Mouse (Mus musculus) cerebellum, adult 9-10 months (tissue): ENCODE measurements around the gene Serpina3b.

Source experiments
- DNase-seq: peaks from one replicate; pipeline ENCODE4 v3.0.0; 2022

Serpina3b gene

DNA sequence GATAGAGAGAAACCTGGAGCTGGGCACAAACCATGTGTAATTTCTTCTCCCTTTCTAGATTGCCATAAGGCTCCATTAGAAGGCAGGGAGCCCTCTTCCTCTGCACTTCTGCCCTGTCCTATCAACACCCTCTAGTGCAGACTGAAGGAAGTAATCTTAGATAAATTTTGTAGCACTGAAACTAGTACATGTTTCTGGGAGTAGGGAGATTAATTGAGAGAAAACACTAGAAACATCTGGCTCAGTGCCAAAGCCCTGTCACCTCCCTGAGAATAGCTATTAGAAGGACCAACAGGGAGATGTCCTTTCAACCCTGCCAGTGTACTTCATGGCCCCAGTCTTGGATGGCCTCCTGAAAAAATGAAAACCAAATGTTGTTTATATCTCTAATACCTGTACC, 50.8 kb downstream of the Serpina3b start:
- DNase-seq = no peak

- DNase-seq = no peak
Measured at GRCm38 (mm10) chr12:104178987-104179386, 51.2 kb downstream of the Serpina3b start.

DNA sequence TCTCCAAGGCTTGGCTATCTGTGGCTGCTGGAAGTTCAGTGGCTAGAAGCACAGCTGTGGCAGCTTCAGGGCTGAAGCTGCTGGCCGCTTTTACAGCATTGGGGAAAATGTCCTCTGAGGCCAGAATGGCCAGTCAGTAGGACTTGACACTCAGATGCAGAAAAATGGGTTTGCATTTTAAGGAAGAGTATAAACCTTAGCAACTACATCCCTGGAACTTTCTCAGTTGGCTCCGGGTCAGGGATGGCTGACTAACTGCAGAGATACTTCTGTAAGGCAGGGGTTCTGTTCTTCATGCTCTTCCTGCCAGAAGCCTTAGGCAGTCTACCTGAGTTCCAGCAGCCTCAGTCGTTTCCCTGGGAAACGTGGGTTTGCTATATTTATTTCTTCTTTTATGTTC, 57.2 kb downstream of the Serpina3b start:
- DNase-seq = no peak

DNA sequence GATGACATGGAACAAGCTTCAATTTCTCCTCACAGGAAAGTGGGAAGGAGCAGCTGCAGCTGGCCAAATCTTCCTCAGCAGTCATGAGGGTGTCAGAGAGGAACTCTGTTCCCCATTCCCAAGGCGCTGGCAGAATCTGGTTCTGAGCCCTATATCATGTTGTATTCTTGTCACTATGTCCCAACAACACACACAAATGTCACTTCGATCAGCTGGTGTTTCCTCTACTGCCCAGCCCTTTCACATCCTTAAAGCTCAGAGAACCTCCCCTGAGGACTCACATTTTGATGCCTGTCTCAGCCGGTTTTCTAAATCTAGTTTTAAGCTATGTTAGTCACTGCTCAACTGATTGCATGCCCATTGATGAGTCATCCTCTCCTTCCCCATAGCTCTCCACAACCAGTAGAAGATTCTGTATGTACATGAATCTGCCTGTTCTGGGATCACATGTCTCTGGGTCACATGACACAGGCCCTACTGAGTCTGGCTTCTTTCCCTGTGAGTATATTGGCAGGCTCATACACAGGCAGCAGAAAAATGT, 58.3 kb downstream of the Serpina3b start:
- no peak for DNase-seq
